Mouse (Mus musculus): ENCODE measurements at regions not wholly inside any gene's neighbourhood (a gene's known extent, or its start where the extent isn't known, plus 50 kb on each side); places are given as distances from the start of the nearest gene placed in this dataset.
"Not testable (repeated sequence)": the region's sequence is repeated elsewhere in the genome, so short reads cannot be mapped to it uniquely, and the experiment has no call there.

DNA sequence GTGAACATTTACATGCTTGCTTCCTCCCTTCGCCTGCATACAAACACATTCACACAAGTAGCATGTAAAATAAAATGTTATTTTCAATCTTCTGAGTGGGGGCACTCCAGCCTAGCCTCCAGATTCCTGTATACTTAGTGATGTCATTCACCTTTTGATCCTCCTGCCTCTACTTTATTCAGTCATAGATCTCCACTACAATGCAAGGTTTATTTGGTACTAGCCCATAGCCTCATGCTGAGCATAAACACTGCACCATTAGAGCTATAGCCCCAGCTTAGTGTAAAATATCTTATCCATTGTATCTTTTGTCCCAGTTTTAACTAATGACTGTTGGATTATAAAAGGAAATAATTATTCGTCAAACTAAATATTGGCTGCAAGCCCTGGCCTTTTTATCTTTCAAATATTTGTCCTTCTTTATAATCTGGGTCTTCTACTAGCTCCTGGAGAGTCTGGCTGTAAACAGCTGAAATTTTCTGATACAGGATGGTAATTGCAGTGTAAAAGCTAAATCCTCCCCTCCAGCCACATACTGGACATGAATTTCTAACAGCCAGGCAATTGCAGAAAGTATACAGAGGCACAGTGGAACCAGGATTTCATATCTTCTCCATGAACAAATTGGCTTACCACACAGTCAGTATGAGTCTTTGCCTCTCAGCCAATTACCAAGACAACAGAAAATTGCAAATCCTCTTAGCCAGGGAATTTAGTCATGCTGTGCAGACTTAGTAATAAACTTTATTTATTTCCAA is 853.5 kb downstream of the Tbl1xr1 start:
- H3K27me3 ChIP-seq (ENCODE audit: control insufficient read depth, insufficient read depth, low read depth, low read length): no peaks in the 10 kb centered on the region
- H3K36me3 ChIP-seq (ENCODE audit: control insufficient read depth, insufficient read depth, low read length): no peaks in the 10 kb centered on the region
- H3K4me1 ChIP-seq (ENCODE audit: control insufficient read depth, insufficient read depth, low read length): no peaks in the 10 kb centered on the region
- 68% methylated on average over 2 of the region's 2 CpGs for WGBS
- peak; percentile 82 for ATAC-seq
- H3K4me2 ChIP-seq (ENCODE audit: low read length): no peak overlapping the region
- H3K9me3 ChIP-seq (replicated peaks; ENCODE audit: control insufficient read depth, low read length, poor library complexity, severe bottlenecking): no peaks in the 10 kb centered on the region
- H3K27ac ChIP-seq (ENCODE audit: low read length): no peak overlapping the region
- H3K4me3 ChIP-seq (ENCODE audit: low read depth, low read length): no peak overlapping the region
- H3K9ac ChIP-seq (ENCODE audit: low read depth, low read length): no peak overlapping the region

DNA sequence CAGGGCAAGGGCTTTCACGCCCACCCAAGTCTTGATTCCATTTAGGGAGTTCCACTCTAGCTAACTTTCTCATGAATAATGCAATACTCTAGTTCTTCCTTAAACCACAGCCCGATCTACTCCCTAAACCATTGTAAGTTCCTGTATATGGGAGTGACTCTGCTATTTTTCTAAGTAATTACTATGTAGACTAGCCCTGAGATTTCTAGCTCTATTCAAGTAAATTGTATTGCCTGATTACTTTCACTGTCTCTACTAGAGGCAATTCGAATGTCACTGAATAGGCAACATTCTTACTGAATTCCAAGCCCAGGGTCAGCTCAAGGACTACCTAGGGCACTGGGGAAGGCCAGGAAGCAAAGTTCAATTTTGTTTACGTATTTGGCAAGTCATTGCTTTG is 869.2 kb downstream of the Tbl1xr1 start:
- not testable (repeated sequence) for H3K9ac ChIP-seq (ENCODE audit: low read depth, low read length); H3K4me1 ChIP-seq (ENCODE audit: control insufficient read depth, insufficient read depth, low read length); ATAC-seq; H3K36me3 ChIP-seq (ENCODE audit: control insufficient read depth, insufficient read depth, low read length); H3K9me3 ChIP-seq (replicated peaks; ENCODE audit: control insufficient read depth, low read length, poor library complexity, severe bottlenecking); H3K27ac ChIP-seq (ENCODE audit: low read length); H3K4me3 ChIP-seq (ENCODE audit: low read depth, low read length); H3K27me3 ChIP-seq (ENCODE audit: control insufficient read depth, insufficient read depth, low read depth, low read length); H3K4me2 ChIP-seq (ENCODE audit: low read length)
- 77% methylated on average over 4 of the region's 4 CpGs for WGBS

DNA sequence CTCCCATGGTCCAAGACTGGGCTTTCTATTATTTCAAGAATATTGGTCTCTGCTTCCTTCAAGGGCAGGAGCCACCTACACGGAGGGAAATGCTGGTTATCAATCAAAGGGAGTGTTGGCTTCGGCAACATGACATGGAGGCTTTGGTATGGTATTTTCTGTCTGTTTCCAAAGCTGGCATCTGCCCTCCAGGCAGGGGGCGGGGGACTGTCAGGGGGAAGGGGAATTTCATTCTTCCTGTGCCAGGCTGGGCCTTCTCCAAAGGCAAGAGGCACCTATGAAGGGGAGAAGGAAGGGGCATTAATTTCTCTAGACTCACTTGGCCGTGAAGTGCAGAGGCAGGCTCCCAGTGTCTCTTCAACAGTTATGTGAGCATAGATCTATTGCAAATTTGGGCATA is 870.7 kb downstream of the Tbl1xr1 start:
- no peaks in the 10 kb centered on the region for H3K36me3 ChIP-seq (ENCODE audit: control insufficient read depth, insufficient read depth, low read length)
- H3K4me1 ChIP-seq (ENCODE audit: control insufficient read depth, insufficient read depth, low read length): no peaks in the 10 kb centered on the region
- H3K27ac ChIP-seq (ENCODE audit: low read length): no peak overlapping the region
- no peak overlapping the region for H3K4me2 ChIP-seq (ENCODE audit: low read length)
- H3K9ac ChIP-seq (ENCODE audit: low read depth, low read length): no peak overlapping the region
- H3K9me3 ChIP-seq (replicated peaks; ENCODE audit: control insufficient read depth, low read length, poor library complexity, severe bottlenecking): no peaks in the 10 kb centered on the region
- no peaks in the 10 kb centered on the region for H3K27me3 ChIP-seq (ENCODE audit: control insufficient read depth, insufficient read depth, low read depth, low read length)
- no peak for ATAC-seq
- WGBS: 84% methylated on average over 4 of the region's 4 CpGs
- H3K4me3 ChIP-seq (ENCODE audit: low read depth, low read length): no peak overlapping the region

DNA sequence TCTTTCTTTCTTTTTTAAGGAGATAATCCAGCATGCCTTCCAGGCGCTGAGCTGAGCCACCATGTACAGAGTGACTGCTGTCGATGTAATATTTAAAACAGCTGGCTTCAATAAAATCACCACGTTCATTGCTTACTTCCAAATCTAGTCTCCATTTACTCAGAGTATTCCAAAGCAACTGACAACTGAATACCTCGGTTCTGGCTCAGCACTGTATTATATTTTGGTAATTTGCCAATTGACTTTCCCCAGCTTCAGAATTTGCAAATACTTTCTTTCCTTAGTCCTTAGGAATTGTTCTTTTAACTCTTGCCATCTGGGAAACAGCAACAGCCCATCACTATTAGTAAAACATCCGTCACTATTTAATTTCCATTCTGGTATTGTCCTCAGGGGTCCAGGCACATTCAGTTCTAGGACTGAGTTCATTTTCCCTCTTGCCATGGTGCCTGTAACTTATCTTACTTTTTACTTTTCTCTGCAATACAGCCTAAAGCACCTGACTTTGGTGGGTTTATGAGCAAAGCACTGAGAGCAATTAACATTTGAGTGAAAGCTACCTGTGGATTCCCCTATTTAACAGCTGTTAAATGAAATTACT is 871.8 kb downstream of the Tbl1xr1 start:
- no peak overlapping the region for H3K4me3 ChIP-seq (ENCODE audit: low read depth, low read length)
- no peaks in the 10 kb centered on the region for H3K4me1 ChIP-seq (ENCODE audit: control insufficient read depth, insufficient read depth, low read length)
- H3K27me3 ChIP-seq (ENCODE audit: control insufficient read depth, insufficient read depth, low read depth, low read length): no peaks in the 10 kb centered on the region
- no peak overlapping the region for H3K27ac ChIP-seq (ENCODE audit: low read length)
- no peak for ATAC-seq
- no peak overlapping the region for H3K4me2 ChIP-seq (ENCODE audit: low read length)
- no peaks in the 10 kb centered on the region for H3K36me3 ChIP-seq (ENCODE audit: control insufficient read depth, insufficient read depth, low read length)
- WGBS: 71% methylated on average over 5 of the region's 5 CpGs
- H3K9ac ChIP-seq (ENCODE audit: low read depth, low read length): no peak overlapping the region
- H3K9me3 ChIP-seq (replicated peaks; ENCODE audit: control insufficient read depth, low read length, poor library complexity, severe bottlenecking): no peaks in the 10 kb centered on the region

DNA sequence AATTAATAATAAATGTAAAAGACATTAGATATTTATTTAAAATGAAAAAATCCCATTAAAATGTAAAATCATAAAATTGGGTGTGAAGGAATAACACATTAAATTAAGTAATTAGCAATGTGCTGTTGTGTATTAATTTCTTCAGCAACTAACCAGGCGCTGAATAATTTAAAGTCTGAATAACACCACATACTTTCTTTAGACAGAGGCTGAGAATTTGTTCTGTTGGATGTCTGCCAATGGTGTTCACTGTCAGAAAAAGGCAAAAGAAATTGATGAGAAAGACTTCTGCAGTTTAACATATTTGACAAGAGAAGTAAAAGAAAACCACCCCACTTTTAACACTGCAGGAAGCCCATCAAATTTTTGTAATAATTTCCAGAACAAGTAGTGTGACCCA is 881.0 kb downstream of the Tbl1xr1 start:
- H3K4me3 ChIP-seq (ENCODE audit: low read depth, low read length): no peak overlapping the region

DNA sequence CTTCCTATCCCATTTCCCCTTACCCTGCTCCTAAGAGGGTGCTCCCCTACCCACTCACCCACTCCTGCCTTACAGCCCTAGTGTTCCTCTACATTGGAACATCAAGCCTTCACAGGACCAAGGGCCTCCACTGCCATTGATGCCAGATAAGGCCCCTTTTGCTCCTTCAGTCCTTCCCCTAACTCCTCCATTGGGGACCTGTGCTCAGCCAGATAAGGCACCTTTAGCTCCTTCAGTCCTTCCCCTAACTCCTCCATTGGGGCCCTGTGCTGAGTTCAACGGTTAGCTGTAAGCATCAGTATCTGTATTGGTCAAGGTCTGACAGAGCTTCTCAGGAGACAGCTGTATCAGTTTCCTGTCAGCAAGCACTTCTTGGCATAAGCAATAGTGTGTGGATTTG is 896.2 kb downstream of the Tbl1xr1 start:
- no peak overlapping the region for H3K4me3 ChIP-seq (ENCODE audit: low read depth, low read length)
- H3K27me3 ChIP-seq (ENCODE audit: control insufficient read depth, insufficient read depth, low read depth, low read length): no peaks in the 10 kb centered on the region
- H3K4me2 ChIP-seq (ENCODE audit: low read length): no peak overlapping the region
- H3K27ac ChIP-seq (ENCODE audit: low read length): no peak overlapping the region
- ATAC-seq: no peak
- no peaks in the 10 kb centered on the region for H3K36me3 ChIP-seq (ENCODE audit: control insufficient read depth, insufficient read depth, low read length)
- no peaks in the 10 kb centered on the region for H3K4me1 ChIP-seq (ENCODE audit: control insufficient read depth, insufficient read depth, low read length)
- 100% methylated on average over 1 of the region's 1 CpGs for WGBS
- no peaks in the 10 kb centered on the region for H3K9me3 ChIP-seq (replicated peaks; ENCODE audit: control insufficient read depth, low read length, poor library complexity, severe bottlenecking)
- H3K9ac ChIP-seq (ENCODE audit: low read depth, low read length): no peak overlapping the region

More for the DNA sequence above, 881.0 kb downstream of the Tbl1xr1 start:
- Histone ChIP-seq H3K36me3 (ENCODE audit: control insufficient read depth, insufficient read depth, low read length) (no peaks in the 10 kb centered on the region), H3K27ac (ENCODE audit: low read length) (no peak overlapping the region), H3K9ac (ENCODE audit: low read depth, low read length) (no peak overlapping the region), H3K9me3 (replicated peaks; ENCODE audit: control insufficient read depth, low read length, poor library complexity, severe bottlenecking) (no peaks in the 10 kb centered on the region), H3K4me2 (ENCODE audit: low read length) (no peak overlapping the region), H3K4me1 (ENCODE audit: control insufficient read depth, insufficient read depth, low read length) (no peaks in the 10 kb centered on the region), H3K27me3 (ENCODE audit: control insufficient read depth, insufficient read depth, low read depth, low read length) (no peaks in the 10 kb centered on the region)
- ATAC-seq: no peak
- WGBS: 74% methylated on average over 1 of the region's 1 CpGs

DNA sequence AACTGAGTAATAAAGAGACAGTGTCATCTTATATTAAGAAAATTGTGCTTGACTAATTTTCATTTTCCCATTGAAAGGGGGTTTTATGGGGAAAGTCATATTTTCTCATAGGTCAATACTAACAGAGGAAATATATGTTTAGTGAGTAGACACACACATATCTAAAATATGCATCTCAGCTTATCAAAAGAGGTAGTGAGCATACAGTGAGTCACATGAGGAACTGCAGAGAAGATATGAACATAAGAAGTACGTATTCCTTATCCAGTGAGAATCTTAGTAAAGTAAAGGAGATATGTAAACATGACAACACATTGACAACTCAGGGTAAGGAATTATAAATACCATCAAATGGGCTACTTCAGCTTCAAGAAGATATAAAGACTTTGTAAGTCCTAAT is 900.3 kb downstream of the Tbl1xr1 start:
- Histone ChIP-seq H3K4me1 (ENCODE audit: control insufficient read depth, insufficient read depth, low read length) (no peaks in the 10 kb centered on the region), H3K36me3 (ENCODE audit: control insufficient read depth, insufficient read depth, low read length) (no peaks in the 10 kb centered on the region), H3K4me3 (ENCODE audit: low read depth, low read length) (no peak overlapping the region), H3K4me2 (ENCODE audit: low read length) (no peak overlapping the region), H3K27me3 (ENCODE audit: control insufficient read depth, insufficient read depth, low read depth, low read length) (no peaks in the 10 kb centered on the region), H3K27ac (ENCODE audit: low read length) (no peak overlapping the region), H3K9ac (ENCODE audit: low read depth, low read length) (no peak overlapping the region), H3K9me3 (replicated peaks; ENCODE audit: control insufficient read depth, low read length, poor library complexity, severe bottlenecking) (no peaks in the 10 kb centered on the region)
- no peak for ATAC-seq
- 89% methylated on average over 1 of the region's 1 CpGs for WGBS

DNA sequence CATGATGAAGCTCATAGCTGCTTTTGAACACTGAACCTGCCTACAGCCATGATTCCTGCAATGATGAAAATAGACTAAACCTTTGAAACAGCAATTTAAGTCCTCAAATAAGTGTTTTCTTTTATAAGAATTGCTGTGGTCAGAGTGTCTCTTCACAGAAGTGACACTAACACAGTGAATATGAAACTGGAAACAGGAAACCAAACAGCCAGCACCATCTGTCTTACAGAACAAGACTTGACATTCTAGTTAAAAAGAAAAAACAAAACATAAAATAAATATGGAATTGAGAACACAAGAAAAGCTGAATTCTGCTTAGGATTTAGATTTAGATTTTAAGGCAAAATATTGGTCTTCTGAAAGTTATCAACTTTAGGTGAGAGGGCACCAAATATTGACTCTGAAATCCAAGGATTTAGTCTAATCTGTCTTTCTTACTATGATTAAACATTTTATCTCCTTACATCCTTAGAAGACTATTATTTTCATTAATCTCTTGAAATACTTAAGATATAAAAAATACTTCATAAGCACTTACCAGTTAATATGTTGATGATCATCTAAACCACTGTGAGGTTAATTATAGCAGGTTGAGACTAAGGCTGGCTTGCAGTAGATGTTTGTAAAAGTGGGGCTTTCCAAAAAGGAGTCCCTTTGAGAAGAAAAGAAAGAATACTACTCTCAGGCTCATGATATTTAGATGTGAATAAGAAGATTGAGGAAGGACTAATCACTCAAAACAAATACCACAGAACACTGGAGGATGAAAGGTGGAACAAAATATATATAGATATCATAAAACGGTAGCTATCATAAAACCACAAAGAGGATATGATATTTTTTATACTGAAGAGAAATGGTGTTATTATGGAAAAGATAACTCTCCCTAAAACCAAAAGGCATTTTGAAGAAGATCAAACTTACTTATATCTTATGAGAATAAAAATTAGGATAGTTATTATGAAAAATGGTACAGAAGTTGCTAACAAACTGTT is 903.7 kb downstream of the Tbl1xr1 start:
- Histone ChIP-seq H3K27ac (ENCODE audit: low read length) (no peak overlapping the region), H3K27me3 (ENCODE audit: control insufficient read depth, insufficient read depth, low read depth, low read length) (no peaks in the 10 kb centered on the region), H3K4me3 (ENCODE audit: low read depth, low read length) (no peak overlapping the region), H3K36me3 (ENCODE audit: control insufficient read depth, insufficient read depth, low read length) (no peaks in the 10 kb centered on the region), H3K4me1 (ENCODE audit: control insufficient read depth, insufficient read depth, low read length) (no peaks in the 10 kb centered on the region), H3K4me2 (ENCODE audit: low read length) (no peak overlapping the region), H3K9me3 (replicated peaks; ENCODE audit: control insufficient read depth, low read length, poor library complexity, severe bottlenecking) (no peaks in the 10 kb centered on the region), H3K9ac (ENCODE audit: low read depth, low read length) (no peak overlapping the region)
- WGBS: 88% methylated on average over 1 of the region's 1 CpGs
- no peak for ATAC-seq

DNA sequence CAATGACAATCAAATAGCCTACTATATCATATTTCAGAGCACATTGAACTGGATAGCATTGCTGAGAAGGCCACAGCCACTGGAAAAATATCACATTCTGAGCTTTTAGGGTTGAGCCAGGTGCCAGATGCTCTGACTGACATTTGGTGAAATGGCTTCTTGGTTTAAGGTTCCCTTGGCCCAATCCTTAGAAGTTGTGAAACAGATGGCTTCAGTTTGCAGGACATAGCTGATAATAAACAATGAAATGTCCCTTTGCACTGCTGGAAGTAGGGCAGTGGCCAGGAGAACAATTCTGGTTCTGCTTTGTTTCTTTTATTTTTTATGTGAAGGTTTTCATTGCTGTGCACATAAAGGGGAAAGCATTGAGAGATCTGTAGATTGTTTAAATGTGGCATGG is 906.0 kb downstream of the Tbl1xr1 start:
- ATAC-seq: no peak
- no peaks in the 10 kb centered on the region for H3K9me3 ChIP-seq (replicated peaks; ENCODE audit: control insufficient read depth, low read length, poor library complexity, severe bottlenecking)
- H3K4me2 ChIP-seq (ENCODE audit: low read length): no peak overlapping the region

More for the DNA sequence above, 906.0 kb downstream of the Tbl1xr1 start:
- H3K9ac ChIP-seq (ENCODE audit: low read depth, low read length): no peak overlapping the region
- H3K27ac ChIP-seq (ENCODE audit: low read length): no peak overlapping the region
- no peaks in the 10 kb centered on the region for H3K27me3 ChIP-seq (ENCODE audit: control insufficient read depth, insufficient read depth, low read depth, low read length)
- H3K4me1 ChIP-seq (ENCODE audit: control insufficient read depth, insufficient read depth, low read length): no peaks in the 10 kb centered on the region
- H3K4me3 ChIP-seq (ENCODE audit: low read depth, low read length): no peak overlapping the region
- H3K36me3 ChIP-seq (ENCODE audit: control insufficient read depth, insufficient read depth, low read length): no peaks in the 10 kb centered on the region

Measured in midbrain, embryonic 16.5 days (tissue).